Mouse (Mus musculus): ENCODE measurements around the gene Zfp799.
"Not testable (repeated sequence)": the region's sequence is repeated elsewhere in the genome, so short reads cannot be mapped to it uniquely, and the experiment has no call there.

Gene Zfp799

DNA sequence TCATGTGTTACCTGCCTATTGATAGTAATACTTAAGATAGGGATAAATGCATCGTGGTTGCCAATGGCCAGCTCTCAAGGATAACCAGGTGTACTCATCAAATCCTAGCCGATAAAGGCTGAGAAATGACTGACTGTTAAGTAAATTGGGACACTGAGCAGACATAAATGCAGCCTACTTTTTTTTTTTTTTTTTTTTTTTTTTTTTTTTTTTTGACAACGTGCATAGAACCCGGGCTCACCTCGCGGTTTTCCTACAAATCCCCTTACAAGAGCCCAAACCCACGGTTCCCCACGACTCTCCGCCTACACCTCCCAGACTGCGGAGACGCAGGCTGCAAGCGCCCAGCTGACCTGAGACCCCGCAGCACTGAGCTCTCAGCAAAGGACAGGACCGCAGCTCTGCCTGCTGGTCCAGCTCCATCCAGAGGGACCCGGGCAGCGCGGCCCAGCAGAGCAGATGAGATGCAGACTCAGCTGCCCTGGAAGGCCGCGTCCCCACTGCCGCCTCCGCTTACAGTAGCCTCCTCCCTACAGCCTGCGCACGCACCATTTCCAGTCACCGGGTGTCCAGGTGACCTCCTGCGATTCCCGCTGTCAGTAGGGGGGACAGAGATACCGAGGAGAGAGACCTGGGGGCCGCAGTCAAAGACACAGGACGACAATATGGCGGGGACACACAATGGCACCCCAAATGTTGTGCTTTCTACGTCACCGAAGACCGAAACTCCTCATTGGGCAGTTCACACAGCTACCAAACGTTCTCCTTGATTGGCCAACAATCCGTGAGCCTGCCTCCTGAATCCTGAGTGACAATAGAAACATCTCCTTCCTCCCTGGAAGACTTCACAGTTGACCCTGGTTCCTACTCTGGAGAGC lies at the start of gene Zfp799:
Zfp799 (minus strand) TSS at position 722 of the 878 bp plus-strand sequence.
- DNase-seq (ENCODE audit: low spot score in 2 of 2), result peak; percentile 72 to 79

DNA sequence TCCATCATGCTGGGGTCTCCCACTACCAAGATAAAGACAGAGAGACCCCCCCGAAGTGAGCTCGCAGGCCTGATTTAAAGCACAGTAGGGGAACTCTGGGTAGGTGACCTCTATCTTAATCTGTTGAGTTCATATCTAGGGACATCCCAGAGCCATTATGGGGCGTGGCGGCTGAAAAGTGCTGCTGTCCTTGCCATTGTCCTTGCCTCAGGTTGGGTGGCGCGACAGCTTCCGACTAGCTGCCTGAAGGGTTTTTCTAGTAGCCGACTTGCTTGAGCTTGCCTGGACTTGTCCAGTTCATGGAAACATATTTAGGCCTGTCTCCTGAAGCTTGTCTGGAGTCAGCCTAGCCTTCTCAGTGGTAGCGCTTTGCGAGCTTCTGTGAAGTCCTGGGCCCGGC lies 48.7 kb upstream of the Zfp799 start:
- no peak for DNase-seq (ENCODE audit: low spot score in 2 of 2)

GRCm38 (mm10) chr17:32877471-32878171 lies 47.6 kb upstream of the Zfp799 start:
- DNase-seq (ENCODE audit: low spot score in 2 of 2), result no peak

- no peak for DNase-seq (ENCODE audit: low spot score in 2 of 2)
Observed at GRCm38 (mm10) chr17:32872696-32873095, 42.6 kb upstream of the Zfp799 start.

DNA sequence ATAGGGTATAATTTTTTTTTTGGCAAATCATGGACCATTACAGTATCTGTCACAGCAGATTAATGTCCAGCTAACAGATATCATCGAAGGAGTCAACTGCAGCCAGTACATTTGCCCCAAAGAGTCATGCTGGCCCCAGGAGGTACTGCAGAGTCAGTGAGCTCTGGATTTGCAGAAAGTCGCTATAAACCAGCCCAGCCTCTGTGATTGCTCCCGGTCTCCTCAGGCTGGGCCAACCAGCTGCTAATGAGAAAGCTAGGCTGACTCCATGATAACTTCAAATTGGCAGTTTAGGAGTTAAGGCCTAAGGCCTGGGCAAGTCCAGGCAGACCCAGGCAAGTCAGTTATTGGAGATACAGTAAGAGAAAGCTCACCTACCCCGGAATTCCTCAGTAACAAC lies 42.0 kb upstream of the Zfp799 start:
- no peak for DNase-seq (ENCODE audit: low spot score in 2 of 2)

DNA sequence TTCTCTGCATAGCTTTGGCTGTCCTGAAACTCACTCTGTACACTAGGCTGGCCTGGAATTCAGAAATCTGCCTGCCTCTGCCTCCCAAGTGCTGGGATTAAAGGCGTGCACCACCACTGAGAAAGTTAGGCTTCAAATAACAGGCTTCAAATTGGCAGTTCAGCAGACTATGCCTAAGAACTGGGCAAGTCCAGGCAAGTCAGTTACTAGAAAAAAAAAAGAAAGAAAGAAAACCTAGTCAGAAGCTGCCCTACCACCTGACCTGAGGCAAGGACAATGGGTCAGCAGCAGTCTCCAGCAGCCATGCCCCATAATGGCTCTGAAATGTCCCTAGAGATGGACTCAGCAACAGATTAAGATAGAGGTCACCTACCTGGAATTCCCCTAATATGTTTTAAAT lies 41.4 kb upstream of the Zfp799 start:
- no peak for DNase-seq (ENCODE audit: low spot score in 2 of 2)

GRCm38 (mm10) chr17:32867266-32867665 lies 37.2 kb upstream of the Zfp799 start:
- not testable (repeated sequence) for DNase-seq (ENCODE audit: low spot score in 2 of 2)

DNA sequence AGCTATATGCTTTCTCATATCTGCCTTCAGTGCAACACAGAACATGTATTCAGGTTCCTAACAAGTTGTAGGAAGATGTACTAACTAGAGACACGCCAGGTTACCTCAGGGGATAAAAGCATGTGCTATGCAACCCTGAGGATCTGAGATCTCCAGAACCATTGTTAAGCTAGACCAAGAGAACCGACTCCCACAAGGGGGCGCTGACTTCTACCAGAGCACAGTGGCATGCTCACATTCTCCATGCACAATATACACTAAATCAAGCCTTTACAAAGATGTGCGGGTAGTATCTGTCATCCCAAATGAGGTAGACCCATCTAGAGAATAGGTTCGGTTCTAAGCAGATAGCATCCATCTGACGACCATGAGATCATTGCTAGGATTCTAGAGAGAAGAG lies 26.7 kb upstream of the Zfp799 start:
- not testable (repeated sequence) for DNase-seq (ENCODE audit: low spot score in 2 of 2)

DNA sequence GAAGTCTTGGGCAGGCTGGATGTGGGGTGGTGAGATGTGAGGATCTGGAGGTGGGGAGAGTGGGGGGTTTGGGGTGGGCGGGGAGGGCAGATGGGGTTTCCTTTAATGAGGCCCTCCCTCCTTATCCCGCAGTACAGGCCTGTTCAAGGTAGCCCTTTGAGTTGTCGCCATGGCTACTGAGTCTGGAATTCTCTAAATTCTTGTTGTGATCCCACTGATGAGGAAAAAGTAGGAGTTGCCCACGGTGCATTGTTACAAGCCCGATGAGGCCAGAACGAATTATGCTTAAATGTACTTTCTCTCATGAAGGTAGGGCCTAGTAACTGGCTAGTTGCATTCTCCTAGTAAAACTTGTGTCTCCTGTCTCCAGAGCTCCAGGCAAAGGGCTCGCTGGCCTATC lies 21.5 kb upstream of the Zfp799 start:
- no peak for DNase-seq (ENCODE audit: low spot score in 2 of 2)

DNA sequence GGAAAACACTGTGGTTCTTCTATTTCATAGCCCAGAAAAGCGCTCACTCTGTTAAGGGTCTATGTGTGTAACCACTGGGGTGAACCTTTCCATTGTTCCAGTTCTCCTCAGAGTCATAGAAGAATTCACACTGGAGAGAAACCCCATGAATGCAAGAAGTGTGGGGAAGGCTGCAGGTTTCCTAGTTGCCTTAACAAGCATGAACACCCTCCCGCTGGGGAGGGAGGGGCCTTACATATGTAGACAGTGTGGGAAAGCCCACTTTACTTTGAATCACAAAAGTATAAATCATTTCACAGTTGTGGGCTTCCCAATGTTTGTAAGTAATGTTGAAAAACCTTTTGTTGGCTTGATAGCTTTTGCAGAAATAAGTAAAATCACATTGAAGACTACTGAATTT lies 11.3 kb upstream of the Zfp799 start:
- DNase-seq (ENCODE audit: low spot score in 2 of 2), result no peak

GRCm38 (mm10) chr17:32839083-32839802 lies 9.2 kb upstream of the Zfp799 start:
- DNase-seq (ENCODE audit: low spot score in 2 of 2), result no peak

DNA sequence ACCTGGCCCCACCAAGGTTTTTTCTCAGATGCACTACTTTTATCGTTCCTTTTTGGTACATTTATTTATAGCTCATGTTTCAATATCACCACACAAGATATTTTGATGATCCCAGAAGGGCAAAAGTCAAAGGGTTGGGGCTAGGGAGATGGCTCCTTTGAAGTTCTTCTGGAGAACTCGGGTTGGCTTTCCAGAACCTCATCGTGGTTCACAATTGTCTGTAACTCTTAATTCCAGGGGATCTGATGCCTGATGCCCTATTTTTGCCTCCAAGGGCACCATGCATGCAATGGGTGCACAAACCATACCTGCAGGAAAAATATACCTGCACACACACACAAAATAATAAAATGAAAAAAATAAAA lies 339 bp upstream of the Zfp799 start:
- no peak for DNase-seq (ENCODE audit: low spot score in 2 of 2)

DNA sequence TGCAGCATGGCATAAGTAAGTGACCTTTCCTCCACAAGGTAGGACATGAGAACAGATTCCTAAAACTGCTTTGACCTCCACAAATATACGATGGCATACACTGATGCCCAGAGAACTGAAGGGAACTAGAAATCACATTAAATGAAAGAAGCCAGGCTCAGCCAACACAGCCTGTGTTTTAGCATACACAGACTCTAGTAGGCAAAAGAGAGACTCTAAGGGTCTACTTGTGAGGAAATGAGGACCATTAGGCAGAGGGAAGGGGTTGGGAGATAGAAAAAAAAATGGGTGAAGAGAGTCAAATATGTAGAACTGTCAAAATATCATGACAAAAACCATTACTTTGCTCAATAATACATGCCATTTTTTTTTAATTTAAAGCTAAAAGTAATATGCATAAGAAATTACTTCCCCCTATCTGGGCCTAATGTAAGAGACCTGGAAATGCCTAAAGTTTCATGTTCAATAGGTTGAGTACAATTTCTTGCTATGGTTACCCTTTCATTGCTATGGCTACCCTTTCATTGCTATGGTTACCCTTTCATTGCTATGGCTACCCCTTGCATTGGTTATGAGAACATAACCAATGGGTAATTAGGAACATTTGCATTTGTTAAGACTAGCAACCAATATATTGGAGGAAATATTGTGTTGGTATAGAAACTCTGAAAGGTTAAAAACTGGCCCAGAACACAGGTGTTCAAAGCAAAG lies 13.8 kb downstream of the Zfp799 start:
- DNase-seq (ENCODE audit: low spot score in 2 of 2), result no peak

- DNase-seq (ENCODE audit: low spot score in 2 of 2), result no peak
Observed at GRCm38 (mm10) chr17:32814136-32814535, 15.9 kb downstream of the Zfp799 start.

DNA sequence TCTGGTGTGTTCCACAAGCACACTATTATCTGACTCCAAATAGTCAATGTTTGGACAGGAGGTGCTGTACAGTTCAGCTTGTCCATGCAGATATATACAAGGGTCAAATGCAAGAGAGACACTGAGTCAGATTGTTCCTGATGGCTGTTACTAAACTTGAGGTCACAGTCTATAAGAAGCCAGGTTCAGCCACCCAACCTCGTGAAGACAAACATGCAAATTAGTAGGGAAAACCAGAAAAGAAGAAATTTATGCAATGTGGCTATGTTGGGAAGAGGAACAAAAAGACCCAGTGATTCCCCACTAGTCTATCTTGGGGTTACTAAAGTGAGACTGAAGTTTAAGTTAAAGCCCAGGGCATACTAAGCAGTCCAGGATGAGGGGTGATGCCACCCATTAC lies 19.4 kb downstream of the Zfp799 start:
- DNase-seq (ENCODE audit: low spot score in 2 of 2), result no peak

GRCm38 (mm10) chr17:32809544-32810374 lies 20.3 kb downstream of the Zfp799 start, which contains the start of gene Zfp811:
Zfp811 (minus strand) TSS chr17:32809931.
- peak; percentile 46 to 55 for DNase-seq (ENCODE audit: low spot score in 2 of 2)

DNA sequence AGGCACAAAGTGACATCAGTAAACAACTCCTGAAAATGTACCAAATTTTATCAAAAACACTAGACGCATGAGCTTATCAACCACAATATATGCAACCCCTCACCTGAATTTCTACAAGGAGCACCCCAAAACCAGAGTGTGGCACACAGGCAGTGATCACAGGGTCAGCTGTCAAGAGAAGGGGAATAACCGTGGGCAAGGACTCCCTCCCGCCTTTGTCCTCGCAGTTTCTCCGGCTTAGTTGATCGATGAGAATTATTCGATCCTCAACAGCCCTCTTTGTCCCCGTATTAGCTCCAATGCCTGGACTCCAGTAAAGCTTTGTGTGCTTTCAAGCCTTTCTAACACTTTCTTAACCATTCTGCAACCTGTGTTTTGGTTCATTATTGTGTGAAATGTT lies 21.1 kb downstream of the Zfp799 start:
- no peak for DNase-seq (ENCODE audit: low spot score in 2 of 2)

DNA sequence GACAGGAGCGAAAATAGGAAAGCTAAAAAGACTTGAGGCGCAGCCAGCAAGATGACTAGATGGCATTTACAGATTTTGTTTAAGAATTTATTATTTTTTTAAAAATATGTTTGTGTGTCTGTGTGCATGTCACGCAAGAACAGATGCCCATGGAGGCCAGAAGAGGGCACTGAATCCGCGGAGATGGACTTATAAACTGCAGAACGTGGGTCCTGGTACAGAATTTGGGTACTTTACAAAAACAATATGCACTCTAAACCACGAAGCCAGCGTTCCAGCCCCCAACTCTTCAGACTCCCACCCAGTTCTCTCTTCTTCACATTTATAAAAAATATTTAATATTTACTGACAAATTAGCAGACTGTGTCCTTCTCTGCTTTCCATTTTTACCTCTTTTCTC lies 40.8 kb downstream of the Zfp799 start:
- DNase-seq (ENCODE audit: low spot score in 2 of 2), result no peak

- DNase-seq (ENCODE audit: low spot score in 2 of 2), result no peak
Observed at GRCm38 (mm10) chr17:32788576-32788975, 41.5 kb downstream of the Zfp799 start.

GRCm38 (mm10) chr17:32788094-32788559 lies 41.9 kb downstream of the Zfp799 start, which contains the start of gene Zfp871:
Zfp871 (minus strand) TSS chr17:32788287.
- DNase-seq (ENCODE audit: low spot score in 2 of 2), result peak; percentile 86 to 87

All from frontal cortex, postnatal 10 days (tissue).